Mouse (Mus musculus) cerebellum, postnatal 4 days (tissue): Measurements from ENCODE around the gene Tent5a.

Experiments
- DNase-seq, 2 experiments: peaks; one replicate each; pipeline ENCODE4 v3.0.0; 2022; ENCODE audit warnings: low spot score in 2 of 2, mixed read lengths in 1 of 2

Gene Tent5a

DNA sequence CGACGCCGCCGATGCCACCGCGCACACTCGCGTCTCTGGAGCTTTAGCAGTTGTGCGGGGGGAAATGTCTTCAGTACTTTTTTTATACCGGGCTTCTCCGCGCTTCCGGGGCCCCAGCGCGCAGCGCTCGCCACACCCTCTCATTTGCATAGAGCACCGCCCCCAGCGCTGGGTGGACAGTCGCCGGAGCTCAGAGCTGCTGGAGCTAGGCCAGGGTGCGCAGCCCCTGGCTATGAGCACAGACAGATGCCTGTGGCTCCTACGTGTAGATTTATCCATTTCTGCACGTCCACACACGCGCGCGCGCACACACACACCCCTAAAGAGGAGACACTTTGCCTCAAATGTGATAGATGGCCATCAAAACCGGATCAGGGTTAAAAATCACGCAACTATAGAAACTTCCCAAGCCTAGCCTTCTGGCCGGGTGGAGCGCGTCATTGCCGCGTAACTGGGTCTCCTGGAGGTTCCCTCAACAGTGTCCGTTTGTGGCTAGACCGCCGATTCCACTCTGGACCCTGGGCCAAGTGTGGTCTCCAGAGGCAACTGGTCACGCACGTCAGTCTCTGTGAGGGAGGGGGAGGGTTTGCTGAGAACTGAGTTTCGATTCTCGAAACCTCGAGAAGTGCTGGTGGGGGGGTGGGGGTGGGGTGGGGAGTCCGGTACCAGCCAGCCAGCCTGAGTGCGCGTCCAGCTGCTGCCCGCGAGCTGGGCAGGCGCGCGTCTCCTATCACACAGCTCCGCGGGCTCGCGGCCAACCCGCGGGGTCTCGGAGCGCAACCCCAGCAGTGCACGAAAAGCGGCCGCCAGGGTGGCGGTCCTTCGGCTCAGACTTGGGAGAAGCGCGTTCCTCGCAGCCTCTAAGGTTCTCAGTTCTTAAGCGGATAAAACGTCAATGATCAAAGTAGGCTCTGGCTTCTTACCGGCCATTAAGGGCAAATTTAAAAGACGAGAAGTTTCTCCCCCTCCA, at the start of gene Tent5a:
Tent5a (minus strand) TSS at position 107 of the 970 bp plus-strand sequence.
- DNase-seq, result peak; percentile 24 to 51

DNA sequence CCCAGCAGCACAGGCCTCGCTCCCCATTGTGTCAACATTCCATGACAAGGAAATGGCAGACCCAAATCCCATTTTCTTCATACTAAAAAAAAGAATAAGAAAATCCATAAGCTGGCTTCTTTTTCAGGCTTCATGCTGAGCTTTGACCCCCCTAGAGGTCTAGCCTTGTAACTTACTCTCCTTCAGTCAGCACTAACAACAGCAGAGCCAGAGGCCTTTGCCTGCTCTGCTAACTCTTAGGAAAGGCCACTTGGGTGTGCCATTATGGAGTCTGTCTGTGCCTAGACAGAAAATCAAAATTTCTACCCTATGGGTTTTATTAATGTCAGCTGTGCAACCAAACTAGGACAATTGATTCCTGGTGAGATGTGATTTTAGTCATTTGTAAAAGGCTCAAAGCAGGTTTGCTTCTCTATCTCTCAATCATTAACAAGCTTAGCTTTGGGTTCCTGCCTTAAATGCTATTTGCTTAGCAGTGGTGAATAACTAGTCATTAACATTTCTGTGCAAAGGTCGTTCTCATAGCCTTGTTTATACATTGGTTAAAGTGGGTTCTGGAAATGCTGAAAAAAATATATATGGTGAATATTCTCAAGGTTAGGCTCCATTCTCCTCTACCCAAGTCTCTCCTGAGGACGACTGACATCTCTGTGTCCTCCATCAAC, 49.6 kb upstream of the Tent5a start:
- no peak for DNase-seq

DNA sequence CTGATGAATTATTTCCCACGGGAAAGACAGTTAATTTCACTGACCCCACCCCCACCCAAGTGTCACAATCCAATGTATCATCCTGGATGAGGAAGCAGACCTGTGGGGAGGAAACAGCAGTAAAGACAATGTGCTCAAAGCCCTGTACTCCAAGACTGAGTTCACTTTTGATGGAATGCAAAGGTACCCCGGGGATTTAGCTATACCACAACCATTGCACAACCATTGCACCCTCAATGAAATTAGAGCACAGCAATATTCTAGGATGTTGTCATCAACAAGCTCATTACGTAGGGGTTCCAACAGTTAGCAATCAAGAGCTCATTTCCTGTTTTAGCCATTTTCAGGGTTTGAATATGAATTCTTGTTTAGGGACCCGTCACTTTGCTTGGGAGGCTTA, 48.0 kb upstream of the Tent5a start:
- DNase-seq, result no peak

DNA sequence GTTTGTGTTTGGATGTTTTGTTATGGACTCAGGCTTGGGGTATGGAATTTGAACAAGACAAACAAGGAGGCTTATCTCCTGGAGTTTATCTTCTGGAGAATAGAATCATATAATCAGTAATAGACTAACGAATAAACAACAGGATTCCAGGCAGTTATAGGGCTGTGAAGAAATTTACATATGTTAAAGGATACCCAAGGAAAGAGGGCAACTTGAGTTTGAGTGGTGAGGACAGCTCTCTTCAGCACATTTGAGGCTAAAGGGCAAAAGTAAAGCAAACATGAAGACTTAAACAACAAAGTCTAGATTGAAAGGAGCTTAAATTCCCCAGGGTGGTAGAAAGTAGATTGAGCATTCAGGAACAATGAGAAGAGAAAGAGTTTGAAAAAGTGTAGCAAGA, 44.9 kb upstream of the Tent5a start:
- no peak for DNase-seq

DNA sequence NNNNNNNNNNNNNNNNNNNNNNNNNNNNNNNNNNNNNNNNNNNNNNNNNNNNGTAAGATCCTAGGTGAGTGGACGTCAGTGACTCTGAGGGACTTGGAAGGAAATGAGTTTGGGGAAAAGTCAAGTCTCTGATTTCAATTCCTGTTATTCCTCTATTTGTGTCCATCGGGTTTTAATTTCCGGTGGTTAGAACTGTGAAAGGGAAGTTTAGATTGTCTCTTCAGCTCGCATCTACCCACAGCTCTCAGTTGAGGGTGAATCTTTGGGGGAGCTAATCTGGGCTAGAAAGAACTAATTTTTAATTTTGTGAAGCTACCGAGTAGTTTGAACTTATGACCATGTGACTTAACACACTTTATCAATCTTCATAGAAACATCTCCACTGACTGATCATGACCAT, 42.4 kb upstream of the Tent5a start:
- no peak for DNase-seq

DNA sequence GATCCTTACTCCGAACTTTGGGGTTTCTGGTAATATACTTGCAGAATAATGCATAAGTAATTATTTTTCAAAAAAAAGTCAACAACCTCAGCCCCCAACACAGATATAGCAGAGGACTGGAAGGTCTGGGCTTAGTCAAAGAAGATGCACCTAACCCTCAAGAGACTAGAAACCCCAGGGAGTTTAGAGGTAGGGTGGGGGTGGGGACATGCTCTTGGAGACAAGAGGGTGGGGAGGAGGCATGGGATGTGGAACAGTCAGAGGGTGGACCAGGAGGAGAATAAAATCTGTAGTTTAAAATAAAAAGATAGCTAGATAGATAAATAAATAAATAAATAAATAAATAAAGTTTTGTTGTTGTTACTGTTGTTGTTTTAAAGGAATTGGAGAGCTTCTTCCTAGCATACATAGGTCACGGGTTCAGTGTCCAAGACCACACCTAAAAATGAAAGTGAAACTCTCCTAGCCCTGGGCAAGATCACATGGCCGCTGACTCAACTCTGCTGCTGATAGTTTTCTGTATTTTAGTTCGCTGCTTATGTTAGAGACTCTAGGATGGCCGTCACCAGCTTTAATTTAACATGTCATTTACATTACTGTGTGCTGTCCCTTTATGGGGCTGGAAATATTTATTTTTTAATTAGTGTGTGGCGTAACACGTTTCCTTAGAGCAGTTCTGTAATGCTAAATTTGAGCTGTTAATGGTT, 30.2 kb upstream of the Tent5a start:
- no peak for DNase-seq

DNA sequence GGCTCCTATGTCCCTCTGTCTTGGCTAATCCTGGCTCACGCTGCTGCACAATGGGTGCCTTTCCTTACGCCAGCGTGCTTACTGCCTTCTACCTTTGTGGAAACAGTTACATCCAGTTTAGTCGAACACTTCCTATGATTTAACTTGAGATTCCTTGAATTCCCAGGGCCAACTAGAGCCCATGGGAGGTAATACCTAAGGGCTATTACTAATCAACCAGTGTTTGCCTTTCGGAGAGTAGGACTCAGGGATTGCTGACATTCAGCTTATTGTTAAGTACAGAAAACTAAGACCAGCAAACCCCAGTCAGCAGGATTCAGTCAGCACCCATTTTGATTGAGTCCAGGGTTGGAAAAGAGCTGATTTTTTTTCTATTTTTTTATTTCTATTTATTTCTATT, 28.4 kb upstream of the Tent5a start:
- DNase-seq, result no peak

DNA sequence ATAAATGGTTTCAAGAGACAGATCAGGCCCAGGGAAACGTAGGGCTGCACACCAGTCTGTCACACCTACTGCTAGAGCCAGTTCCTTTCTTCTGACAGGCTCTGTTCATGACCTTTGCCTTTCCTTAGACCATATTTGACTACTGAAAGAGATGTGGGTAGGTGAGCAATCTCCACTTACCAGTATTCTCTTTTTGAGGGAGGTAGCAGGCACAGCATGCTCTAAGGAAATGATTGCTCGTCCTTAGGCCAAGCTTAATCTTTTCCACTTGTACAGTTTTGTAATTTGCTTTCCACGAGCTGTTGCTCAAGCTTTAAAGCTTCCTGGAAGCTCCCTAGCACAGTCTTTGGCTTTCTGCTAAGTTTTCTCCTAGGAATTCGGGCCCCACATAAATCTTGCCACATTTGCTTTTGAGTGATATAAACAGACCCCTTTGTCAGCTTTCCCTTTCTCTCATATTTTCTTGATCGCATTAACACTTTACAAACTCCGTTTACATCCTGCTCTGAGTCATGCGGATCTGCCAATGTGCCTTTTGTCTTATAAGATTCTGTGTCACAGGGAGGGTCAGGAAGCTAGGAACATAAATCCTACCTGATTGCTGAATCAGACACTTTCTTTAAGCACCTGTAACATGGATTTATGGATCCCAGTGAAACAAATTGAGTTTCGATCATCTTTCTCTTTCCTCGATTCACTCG, 20.8 kb upstream of the Tent5a start:
- DNase-seq, result no peak

DNA sequence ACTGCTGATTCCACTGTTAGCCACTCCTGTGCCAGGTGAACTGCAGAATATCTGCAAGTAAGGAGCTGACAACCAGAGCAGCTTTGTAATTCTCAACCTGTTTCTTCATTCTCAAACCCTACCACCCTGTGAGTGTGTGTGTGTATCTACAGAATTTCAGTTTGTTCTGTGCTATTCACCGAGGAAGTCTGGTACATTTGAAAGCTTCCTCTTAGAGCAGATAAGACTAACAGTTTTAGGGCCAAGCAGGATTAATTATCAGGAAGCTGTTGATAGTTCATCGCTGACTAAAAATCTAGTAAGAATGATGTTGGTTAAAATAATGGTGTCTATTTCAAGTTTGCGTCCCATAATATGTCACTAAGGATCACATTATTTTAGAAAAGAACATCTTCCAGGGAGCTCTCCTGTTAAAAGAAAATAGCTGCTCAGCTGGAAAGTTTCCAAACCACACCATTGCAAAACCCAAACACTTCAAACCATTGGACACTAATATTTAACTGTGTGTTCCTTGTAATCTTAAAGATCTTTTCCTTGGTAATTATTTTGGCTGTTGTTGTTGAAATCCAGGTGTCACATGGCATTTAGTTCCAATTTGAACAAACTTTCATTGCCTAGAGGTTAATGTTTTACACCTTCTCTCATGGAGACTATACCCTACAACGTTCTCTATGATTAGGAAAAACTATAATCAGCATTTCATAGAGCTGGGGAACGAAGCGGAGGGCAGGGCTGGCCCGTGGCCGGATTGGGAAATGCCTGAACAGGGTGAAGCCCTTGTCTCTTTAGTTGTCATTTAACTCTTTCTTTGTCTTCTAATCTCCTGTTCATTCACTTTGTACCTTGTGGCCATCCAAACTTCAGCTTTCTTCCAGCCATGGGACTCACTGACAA, 16.0 kb upstream of the Tent5a start:
- DNase-seq, result no peak

DNA sequence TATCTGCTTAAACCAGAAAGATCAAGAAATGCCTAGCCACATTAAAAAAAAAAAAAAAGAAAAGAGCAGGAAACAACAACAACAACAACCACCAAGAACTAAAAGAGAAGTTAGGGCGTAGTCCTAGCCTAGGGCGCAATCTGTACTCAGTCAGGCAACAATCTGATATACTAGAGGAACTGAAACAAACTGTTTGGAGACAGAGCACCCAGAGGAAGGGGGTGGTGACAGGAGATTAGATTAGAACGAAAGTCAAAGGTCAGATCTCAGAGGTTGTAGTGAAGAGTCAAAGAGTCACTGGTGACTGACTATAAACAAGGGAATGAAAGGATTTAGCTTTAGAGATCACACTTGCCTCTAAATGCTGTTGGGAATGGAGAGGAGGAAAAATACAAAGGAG, 13.2 kb upstream of the Tent5a start:
- no peak for DNase-seq

DNA sequence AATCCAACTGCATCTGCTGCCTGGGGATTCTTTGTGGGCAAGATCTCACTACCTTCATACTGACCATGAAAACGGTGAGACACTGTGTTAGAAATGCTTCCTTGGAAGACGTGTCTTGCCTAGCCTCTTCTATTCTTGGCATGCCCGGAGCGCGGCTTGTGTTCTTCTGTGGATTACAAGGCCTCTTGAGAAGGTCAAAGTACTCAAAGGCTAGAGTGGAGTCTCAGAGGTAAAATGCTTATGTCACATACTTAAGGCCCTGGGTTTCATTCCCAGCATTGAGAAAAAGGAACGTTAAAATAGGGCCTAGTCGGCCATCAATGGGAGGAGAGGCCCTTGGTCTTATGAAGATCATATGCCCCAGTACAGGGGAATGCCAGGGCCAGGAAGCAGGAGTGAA, 8.9 kb upstream of the Tent5a start:
- DNase-seq, result no peak

DNA sequence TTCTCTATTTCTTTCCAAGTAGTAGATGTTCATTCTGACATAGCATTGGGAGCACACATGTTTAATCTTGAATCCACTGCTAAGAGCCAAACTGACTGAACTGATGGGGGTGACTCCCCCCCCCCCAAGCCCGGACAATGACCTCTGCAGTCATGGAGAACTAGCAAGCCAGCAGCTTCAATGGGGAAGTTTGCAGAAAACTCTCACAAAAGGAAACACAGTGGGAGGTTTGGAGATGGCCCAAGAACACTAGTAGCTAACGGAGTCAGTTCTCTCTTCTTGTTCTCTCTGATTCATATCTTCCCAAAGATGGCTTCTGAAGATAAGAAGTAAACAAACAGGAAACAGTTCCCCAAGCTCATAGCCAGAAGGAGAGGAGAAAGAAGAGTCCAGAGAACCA, 4.4 kb upstream of the Tent5a start:
- DNase-seq, result no peak

DNA sequence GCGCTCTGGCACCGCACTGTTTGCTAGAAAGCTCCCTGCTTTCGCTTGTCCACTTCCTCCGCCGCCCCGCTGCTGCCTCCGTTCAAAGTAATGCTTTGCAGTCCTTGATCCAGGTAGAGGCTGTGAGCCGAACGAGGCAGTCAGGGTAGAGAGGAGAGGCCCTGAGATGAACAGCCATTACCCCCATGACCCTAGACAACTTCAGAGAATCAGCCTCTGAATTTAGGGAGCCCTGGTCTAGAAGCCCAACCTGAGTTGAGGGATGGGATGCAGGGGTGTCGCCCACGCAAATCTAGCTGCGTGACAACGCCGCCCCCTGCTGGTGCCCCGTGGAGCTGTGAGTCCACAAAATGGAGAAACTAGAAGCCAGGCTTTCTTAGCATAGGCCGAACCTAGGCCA, 1.1 kb upstream of the Tent5a start:
- DNase-seq, result peak; percentile 92 to 94

DNA sequence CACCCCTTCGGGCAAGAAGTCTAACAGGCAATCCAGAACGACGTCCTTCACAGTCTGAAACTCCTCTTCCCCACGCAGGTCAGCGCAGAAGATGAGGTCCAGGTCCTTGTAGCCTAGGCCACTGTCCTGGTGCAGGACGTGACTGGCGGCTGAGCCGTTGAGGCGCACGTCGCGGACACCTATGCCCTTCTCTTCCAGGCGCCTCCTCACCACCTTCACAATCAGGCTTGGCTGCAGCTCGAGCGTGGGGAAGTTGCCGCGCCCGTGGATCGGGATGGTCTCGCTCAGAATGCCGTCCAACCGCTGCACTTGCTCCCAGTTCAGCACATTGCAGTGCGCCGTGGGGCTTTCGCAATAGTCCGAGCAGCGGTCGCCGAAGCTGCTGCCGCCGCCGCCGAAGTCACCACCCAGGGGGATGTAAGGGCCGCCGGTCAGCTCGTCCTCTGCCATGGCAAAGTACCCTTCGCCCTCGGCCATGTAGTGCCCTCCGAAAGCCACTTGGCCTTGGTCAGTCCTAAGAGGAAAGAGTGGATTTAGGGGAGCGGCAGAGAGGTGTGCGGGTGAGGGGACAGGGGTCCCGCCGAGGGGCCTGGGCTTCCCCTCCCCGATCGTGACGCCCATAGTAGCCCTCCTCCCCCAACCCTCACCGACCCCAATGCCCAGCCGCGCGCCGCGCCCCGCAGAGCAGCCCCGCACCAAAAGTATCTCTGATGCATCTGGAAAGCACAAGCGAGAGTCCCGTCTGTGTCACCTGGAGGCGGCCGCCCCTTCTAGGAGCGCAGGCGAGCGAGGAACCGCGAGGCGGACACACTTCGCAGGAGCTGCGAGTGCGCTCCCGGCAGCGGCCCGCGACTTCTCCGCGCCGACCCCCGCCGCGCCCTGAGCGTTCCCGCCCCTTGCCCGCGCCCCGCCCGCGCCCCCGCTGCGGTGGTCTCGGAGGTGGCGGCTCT, 581 bp downstream of the Tent5a start:
- DNase-seq, result peak; percentile 23 to 27

DNA sequence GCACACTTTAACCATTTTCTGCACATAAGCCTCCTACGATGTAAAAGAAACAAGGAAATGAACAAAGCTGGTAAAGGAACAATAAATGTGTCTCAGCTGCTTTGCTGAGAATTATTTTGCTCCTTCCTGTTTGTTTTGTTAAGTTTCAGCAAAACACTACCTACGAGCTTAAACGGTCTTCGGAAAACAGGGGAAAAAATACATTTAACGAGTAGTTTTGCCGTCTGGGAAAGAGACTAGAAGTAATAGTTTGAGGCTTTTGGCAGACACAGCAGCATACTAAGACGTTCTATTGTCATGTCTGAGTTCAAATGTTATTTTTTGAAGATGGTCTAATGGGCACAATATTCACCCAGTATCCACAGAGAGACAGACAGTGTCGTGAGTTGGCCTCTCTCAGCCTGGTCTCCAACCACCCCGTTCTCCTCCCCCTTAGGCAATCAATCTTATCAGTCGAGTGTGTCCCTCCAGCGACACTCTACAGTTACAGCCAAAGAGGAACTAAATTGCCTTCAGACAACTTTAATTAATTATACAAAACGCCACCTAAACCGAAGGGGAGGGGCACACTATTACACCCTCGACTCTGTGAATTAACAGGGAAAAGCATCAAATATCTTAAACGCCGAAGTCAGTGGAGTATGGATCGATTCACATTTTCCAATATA, 1.8 kb downstream of the Tent5a start:
- no peak for DNase-seq

DNA sequence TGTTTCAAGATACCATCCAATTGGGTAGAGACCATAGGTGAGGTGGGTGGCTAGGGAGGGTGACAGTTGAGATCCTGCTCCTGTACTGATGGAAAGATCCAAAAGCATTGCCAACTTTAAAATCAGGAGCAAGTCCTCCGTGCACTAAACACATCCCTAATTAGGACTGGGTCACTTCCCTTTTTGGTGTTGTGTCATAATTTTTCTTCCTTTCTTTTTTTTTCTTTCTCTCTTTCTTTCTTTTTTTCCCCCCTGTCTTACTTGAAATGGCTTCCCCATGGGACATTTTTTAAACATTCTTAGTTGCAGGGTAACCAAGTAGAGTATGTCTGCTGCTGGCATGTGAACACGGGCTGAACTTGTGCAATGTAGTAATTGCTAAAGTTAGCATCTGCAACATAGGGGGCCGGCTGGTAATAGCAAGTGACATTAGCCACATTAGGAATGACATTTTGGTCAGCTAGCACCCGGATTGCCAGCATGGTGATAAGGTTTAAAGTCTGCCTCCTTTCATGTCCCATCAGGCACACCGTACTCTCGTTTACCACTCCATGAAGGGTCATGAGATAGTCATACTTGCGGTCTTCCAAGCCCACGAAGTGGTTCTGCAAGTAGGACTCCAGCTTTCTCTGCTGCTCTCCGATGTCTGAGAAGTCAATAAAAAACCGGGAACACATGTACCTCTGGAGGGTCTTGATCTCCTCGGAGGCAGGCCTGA, 2.8 kb downstream of the Tent5a start:
- no peak for DNase-seq

DNA sequence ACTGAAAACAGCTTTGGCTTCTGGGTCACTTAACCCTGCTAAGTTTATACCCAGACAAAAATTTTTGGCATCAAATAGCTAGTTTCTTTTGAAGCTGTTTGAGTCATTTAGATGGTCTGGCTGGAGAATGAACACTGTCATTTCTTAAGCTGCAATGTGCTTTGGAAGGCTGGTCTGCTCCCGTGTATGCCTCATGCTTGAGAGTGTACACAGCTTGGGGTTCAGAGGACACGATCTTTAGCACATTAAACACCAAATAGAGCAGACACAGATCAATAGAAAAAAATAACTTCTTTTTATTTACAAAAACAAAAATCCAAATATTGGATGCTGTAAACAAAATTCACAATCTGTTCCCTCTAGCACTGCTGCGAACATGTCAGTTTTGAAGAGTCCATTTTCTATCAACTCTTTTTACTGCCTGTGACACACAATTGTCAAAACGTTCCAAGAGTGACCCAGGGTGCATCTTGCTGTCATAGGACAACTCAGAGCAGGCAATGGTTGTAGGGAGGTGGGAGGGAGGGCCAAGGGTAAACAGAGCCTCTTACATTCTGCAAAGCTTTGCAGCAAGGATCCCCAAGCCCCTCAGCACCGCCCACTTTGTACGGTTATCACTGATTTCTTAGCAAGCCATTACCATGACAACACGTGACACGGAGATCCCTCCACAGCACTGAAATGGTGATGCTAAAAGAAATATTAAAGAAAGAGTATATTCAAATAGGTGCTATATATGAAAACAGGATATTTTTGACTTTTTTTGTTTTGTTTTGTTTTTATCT, 6.8 kb downstream of the Tent5a start:
- no peak for DNase-seq

DNA sequence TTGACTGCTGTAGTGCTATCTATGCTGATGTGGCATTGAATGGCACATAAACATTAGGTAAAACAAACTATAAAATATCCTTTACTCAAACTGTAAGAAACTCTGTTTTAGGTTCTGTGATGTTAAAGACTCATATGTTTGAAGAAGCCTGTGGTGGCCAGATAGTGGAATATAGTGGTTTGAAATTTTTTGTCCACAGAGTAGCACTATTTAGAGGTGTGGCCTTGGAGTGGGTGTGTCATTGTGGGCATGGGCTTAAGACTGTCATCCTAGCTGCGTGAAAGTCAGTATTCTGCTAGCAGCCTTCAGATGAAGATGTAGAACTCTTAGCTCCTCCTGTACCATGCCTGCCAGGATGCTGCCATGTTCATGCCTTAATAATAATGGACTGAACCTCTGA, 11.0 kb downstream of the Tent5a start:
- no peak for DNase-seq
